Mouse (Mus musculus) bone marrow macrophage, adult 2 months (primary cell): ENCODE data around the gene Trpc5.
A peak's percentile ranks its signal among the peaks of the same experiment; 100 is the strongest.

Source experiments
- CTCF ChIP-seq: IDR thresholded peaks from 2 replicates; pipeline ENCODE4 v1.5.1; 2012; ENCODE audit warnings: low read depth, mild to moderate bottlenecking, low read length, moderate library complexity
- POLR2A ChIP-seq: IDR thresholded peaks from 2 replicates; pipeline ENCODE4 v1.6.1; 2012; ENCODE audit warnings: mild to moderate bottlenecking, low read depth, low read length, borderline replicate concordance

GRCm38 (mm10) chrX:144403526-144403925 is 284.5 kb downstream of the Trpc5 start:
- peak; percentile 54; the same call in 1 of the 2 replicates for TF ChIP-seq CTCF
- no peak for TF ChIP-seq POLR2A
